Mouse (Mus musculus) G1E (cell line): ENCODE data around the gene Stac3. TPM values are rescaled to one million over a fixed set of nuclear protein-coding genes. Genes with fewer than 3 reads are reported as not detected.

Experiments
- ATAC-seq: 2 replicates; pipeline ENCODE4 v1.8.0; 2016; ENCODE audit warnings: mild to moderate bottlenecking; ENCODE audit not compliant: insufficient number of reproducible peaks, poor library complexity, low FRiP score, severe bottlenecking; ENCODE audit errors: extremely low read depth
- DNase-seq: peaks from one replicate; pipeline ENCODE4 v3.0.0; 2012; ENCODE audit warnings: low spot score
- H3K27me3 ChIP-seq: 2 replicates; pipeline ENCODE4 v1.6.1; 2012; ENCODE audit warnings: mild to moderate bottlenecking, low read length, inconsistent platforms; ENCODE audit not compliant: insufficient read depth
- H3K36me3 ChIP-seq: replicated peaks from 2 replicates; pipeline ENCODE3; 2012; ENCODE audit warnings: mild to moderate bottlenecking, inconsistent platforms
- H3K4me1 ChIP-seq: 2 replicates; pipeline ENCODE4 v1.6.1; 2012; ENCODE audit warnings: low read depth, low read length, inconsistent platforms, mixed read lengths; ENCODE audit not compliant: insufficient read depth
- H3K4me3 ChIP-seq: 2 replicates; pipeline ENCODE4 v1.5.1; 2012; ENCODE audit warnings: low read depth, mild to moderate bottlenecking, inconsistent platforms, low read length, moderate library complexity, mixed read lengths
- H3K9me3 ChIP-seq: replicated peaks from 2 replicates; pipeline ENCODE4 v1.6.1; 2012; ENCODE audit warnings: inconsistent platforms
- CTCF ChIP-seq: IDR thresholded peaks from 2 replicates; pipeline ENCODE4 v1.5.1; 2012; ENCODE audit warnings: low read depth, low read length, inconsistent platforms, mixed read lengths
- GATA1 ChIP-seq: IDR thresholded peaks from 2 replicates; pipeline ENCODE4 v1.6.1; 2012; ENCODE audit warnings: borderline replicate concordance, low read length, inconsistent platforms, mixed read lengths
- GATA2 ChIP-seq: IDR thresholded peaks from 2 replicates; pipeline ENCODE4 v1.6.1; 2012; ENCODE audit warnings: low read depth, low read length, inconsistent platforms, borderline replicate concordance
- POLR2AphosphoS5 ChIP-seq: IDR thresholded peaks from 2 replicates; pipeline ENCODE4 v1.6.1; 2012; ENCODE audit warnings: low read depth, low read length, inconsistent platforms; ENCODE audit not compliant: insufficient replicate concordance
- TAL1 ChIP-seq: conservative IDR thresholded peaks from 2 replicates; pipeline ENCODE4 v1.6.1; 2012; ENCODE audit warnings: low read depth, low read length, inconsistent platforms, mixed read lengths
- polyA plus RNA-seq: library from polyadenylated mRNA; stranded (reverse); fragments of >175 nt; gene quantifications from 2 replicates; pipeline ENCODE4 v1.2.3, GENCODE M21; 2012
- total RNA-seq, 2 experiments: library from RNA; stranded (forward) in 1 of 2; stranded (reverse) in 1 of 2; fragments of 200-1000 nt in 1 of 2; fragments of >200 nt in 1 of 2; fragmentation: Nextera tagmentation in 1 of 2; gene quantifications; 2 replicates each; pipeline ENCODE4 v1.2.3; 2014 to 2017

Gene Stac3
- total and polyA plus RNA-seq, 3 experiments = 0.17 to 0.60 TPM; not detected in 1

DNA sequence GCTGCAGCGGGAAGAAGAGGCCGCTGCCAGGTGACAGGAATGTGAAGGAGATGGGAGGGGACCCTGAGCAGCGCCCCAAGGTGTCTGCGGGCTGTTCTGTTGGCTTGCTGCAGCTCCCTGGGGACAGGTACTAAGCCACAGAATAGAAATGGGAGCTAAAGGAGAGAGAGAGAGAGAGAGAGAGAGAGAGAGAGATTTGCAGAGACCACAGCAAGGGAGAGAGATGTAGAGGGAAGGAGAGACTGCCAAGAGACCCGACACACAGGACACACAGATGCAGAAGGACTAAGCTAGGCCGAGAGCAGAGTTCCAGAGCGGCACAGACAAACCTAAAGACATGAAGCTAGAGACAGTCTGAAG lies 10.8 kb downstream of the Stac3 start:
- no peaks in the 10 kb centered on the region for H3K9me3 ChIP-seq

GRCm38 (mm10) chr10:127512813-127513212 lies 11.3 kb downstream of the Stac3 start:
- Histone ChIP-seq H3K36me3 (peaks cover 28% of the 10 kb centered on the region), H3K4me3 (peak overlapping the region; percentile 77), H3K4me1 (peaks cover 97% of the 10 kb centered on the region), H3K27me3 (peaks cover 36% of the 10 kb centered on the region), H3K9me3 (no peaks in the 10 kb centered on the region)
- TF ChIP-seq CTCF = peak; percentile 100
- TF ChIP-seq POLR2AphosphoS5 = no peak
- ATAC-seq (peak; percentile 17; the same call in 1 of the 2 replicates), DNase-seq (peak; percentile 74)

More for the DNA sequence above, 10.8 kb downstream of the Stac3 start:
- H3K36me3 ChIP-seq = peaks cover 23% of the 10 kb centered on the region
- no peak for TF ChIP-seq TAL1
- TF ChIP-seq POLR2AphosphoS5 = no peak
- TF ChIP-seq GATA2 = no peak
- no peak for TF ChIP-seq CTCF
- TF ChIP-seq GATA1 = no peak
- H3K27me3 ChIP-seq = peaks cover 41% of the 10 kb centered on the region
- peak overlapping the region; percentile 77 for H3K4me3 ChIP-seq
- DNase-seq (no peak), ATAC-seq (no peak)
- H3K4me1 ChIP-seq = peaks cover 91% of the 10 kb centered on the region

- peak; percentile 29 for ATAC-seq
- Histone ChIP-seq H3K9me3 (no peaks in the 10 kb centered on the region), H3K27me3 (peaks cover 33% of the 10 kb centered on the region), H3K4me3 (peak overlapping the region; percentile 77), H3K4me1 (peaks cover 98% of the 10 kb centered on the region), H3K36me3 (peaks cover 36% of the 10 kb centered on the region)
- TF ChIP-seq GATA1 (no peak), TAL1 (no peak), CTCF (no peak), POLR2AphosphoS5 (no peak), GATA2 (no peak)
- DNase-seq = peak; percentile 79
Measured at GRCm38 (mm10) chr10:127513501-127514091, 12.1 kb downstream of the Stac3 start.

DNA sequence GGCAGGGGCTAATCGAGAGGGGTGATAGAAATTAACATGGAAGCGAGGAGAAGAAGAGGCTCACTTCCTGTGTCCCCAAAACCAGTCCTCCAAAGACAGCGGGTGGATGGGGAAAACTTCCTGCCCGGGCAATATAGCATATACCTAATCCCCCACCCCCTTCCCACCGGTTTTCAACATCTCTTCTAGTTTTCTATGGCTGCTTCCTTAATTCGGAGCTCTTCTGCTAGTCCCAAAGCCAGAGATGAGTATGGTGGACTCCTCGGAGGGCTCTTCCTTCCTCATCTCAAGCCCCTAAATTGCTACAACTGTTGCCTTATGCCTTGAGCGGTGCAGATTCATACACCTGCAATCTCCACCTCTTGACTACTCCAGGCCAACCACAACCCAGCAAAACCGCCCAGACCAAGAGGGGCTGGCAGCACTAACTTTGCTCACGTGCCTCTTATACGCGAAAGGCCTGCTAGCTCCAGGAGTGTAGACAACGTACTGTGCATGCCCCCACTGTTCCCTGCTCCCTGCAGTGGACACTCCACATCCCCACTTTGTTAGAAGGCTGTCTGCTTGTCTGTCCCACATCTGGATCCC lies 12.7 kb downstream of the Stac3 start:
- H3K36me3 ChIP-seq = peaks cover 42% of the 10 kb centered on the region
- ATAC-seq = no peak
- peak overlapping the region; percentile 77 for H3K4me3 ChIP-seq
- H3K4me1 ChIP-seq = peaks cover 99% of the 10 kb centered on the region
- TF ChIP-seq GATA2 = no peak
- no peak for TF ChIP-seq GATA1
- no peak for TF ChIP-seq TAL1
- no peak for TF ChIP-seq CTCF
- TF ChIP-seq POLR2AphosphoS5 = no peak
- H3K27me3 ChIP-seq = peaks cover 31% of the 10 kb centered on the region
- H3K9me3 ChIP-seq = no peaks in the 10 kb centered on the region
- no peak for DNase-seq

DNA sequence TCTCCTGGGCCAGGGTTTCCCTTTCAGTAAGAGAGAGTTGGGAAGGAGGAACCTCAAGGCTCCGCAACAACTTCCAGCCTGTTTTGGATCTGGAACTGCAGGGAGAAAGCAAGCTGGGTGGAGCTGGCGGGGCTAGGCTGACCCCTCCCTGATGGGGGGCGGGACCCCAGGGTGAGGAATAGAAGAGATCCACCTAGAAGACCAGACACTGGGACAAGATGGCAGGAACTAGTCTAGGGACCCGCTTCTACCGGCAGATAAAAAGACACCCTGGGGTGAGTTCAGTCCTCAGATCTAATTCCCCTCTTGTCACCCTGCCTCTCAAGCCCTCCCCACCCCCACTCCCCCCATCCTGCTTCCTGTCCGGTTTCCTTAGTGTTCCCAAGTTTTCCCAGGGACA lies 13.3 kb downstream of the Stac3 start, which contains the start of gene Ndufa4l2:
Gene Ndufa4l2 (plus strand): TSS at position 204 of the 400 bp plus-strand sequence.
- Histone ChIP-seq H3K27me3 (peaks cover 25% of the 10 kb centered on the region), H3K4me1 (peaks cover 99% of the 10 kb centered on the region), H3K4me3 (peak within 1 kb of the TSS; percentile 77), H3K36me3 (peaks cover 48% of the 10 kb centered on the region), H3K9me3 (no peaks in the 10 kb centered on the region)
- ATAC-seq (no peak), DNase-seq (peak; percentile 70)
- no peak for TF ChIP-seq POLR2AphosphoS5
- no peak for TF ChIP-seq CTCF
- TF ChIP-seq GATA2 = no peak
- no peak for TF ChIP-seq GATA1
- TF ChIP-seq TAL1 = no peak

DNA sequence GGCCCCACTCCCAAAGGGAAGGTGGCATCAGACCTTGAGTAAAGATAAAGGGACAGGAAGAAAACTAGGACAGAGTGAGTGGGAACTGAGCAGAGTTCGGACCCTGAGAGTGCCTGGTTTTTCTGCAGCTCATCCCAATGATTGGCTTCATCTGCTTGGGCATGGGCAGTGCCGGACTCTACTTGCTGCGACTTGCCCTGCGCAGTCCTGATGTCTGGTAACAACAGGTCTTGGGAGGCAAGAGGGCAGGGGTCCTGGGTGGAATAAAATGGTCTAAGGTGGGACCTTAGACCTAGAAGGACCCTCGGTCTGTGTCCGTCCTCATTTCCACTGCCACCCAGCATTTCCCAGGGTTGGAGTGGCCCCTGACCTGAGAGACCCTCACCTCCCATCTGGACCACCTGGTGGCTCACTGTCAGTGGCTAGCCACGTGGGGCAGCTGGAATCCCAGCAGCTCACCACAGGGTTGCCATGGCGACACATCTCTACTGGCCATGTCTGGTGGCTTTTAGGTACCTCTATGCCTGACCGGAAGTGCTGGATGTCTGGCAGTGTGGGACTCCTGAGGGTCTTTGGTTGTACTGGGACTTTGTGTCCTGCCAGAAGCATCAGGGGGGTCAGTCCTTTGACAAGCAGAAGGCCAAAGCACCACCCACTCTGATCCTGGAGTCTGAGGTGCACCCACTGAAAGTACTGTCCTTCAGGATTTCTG lies 13.9 kb downstream of the Stac3 start:
- Histone ChIP-seq H3K27me3 (peaks cover 18% of the 10 kb centered on the region), H3K4me3 (peak overlapping the region; percentile 77), H3K4me1 (peaks cover 100% of the 10 kb centered on the region), H3K36me3 (peaks cover 54% of the 10 kb centered on the region), H3K9me3 (no peaks in the 10 kb centered on the region)
- TF ChIP-seq GATA2 = no peak
- peak; percentile 88 for TF ChIP-seq POLR2AphosphoS5
- TF ChIP-seq TAL1 = no peak
- ATAC-seq (no peak), DNase-seq (no peak)
